Mouse (Mus musculus) embryonic facial prominence, embryonic 15.5 days (tissue): ENCODE data around the gene Mmp28. TPM values are rescaled to one million over a fixed set of nuclear protein-coding genes. Genes with fewer than 3 reads are reported as not detected.
A peak's percentile ranks its signal among the peaks of the same experiment; 100 is the strongest.

Experiments used
- ATAC-seq: fragments of 200-750 bp; cut with Nextera tagmentation; 2 replicates; pipeline ENCODE4 v1.8.0; 2017; ENCODE audit warnings: low read depth, moderate TSS enrichment; ENCODE audit not compliant: insufficient number of reproducible peaks, low FRiP score, low TSS enrichment
- H3K27ac ChIP-seq: fragments of 300-500 bp; sonication (generic); replicated peaks from 2 replicates; pipeline ENCODE4 v1.5.1; 2015; ENCODE audit warnings: mild to moderate bottlenecking, inconsistent platforms
- H3K27me3 ChIP-seq: fragments of 300-500 bp; sonication (generic); 2 replicates; pipeline ENCODE4 v1.6.1; 2015; ENCODE audit warnings: inconsistent platforms
- H3K36me3 ChIP-seq: fragments of 300-500 bp; sonication (generic); 2 replicates; pipeline ENCODE4 v1.6.1; 2015; ENCODE audit warnings: mild to moderate bottlenecking, inconsistent platforms
- H3K4me1 ChIP-seq: fragments of 300-500 bp; sonication (generic); 2 replicates; pipeline ENCODE4 v1.6.1; 2015; ENCODE audit warnings: inconsistent platforms
- H3K4me2 ChIP-seq: fragments of 300-500 bp; sonication (generic); replicated peaks from 2 replicates; pipeline ENCODE4 v1.6.1; 2015; ENCODE audit warnings: mild to moderate bottlenecking, inconsistent platforms
- H3K4me3 ChIP-seq: fragments of 300-500 bp; sonication (generic); replicated peaks from 2 replicates; pipeline ENCODE4 v1.5.1; 2015; ENCODE audit warnings: mild to moderate bottlenecking, inconsistent platforms
- H3K9ac ChIP-seq: fragments of 300-500 bp; sonication (generic); 2 replicates; pipeline ENCODE4 v1.6.1; 2015; ENCODE audit warnings: inconsistent platforms
- H3K9me3 ChIP-seq: fragments of 300-500 bp; sonication (generic); replicated peaks from 2 replicates; pipeline ENCODE4 v1.6.1; 2016; ENCODE audit warnings: inconsistent platforms
- whole genome bisulfite sequencing: fragments of 180-500 bp; shearing (Covaris S2); methylation state at CpG from one replicate; pipeline ENCODE4 v1.1.7; 2015; 5-methylcytosine and 5-hydroxymethylcytosine counted together
- polyA plus RNA-seq: library from polyadenylated mRNA; unstranded; fragments of >200 nt; fragmentation: Nextera tagmentation; extraction: Ambion mirVana; gene quantifications from 2 replicates; pipeline ENCODE4 v1.2.1, GENCODE M21; 2015

Mmp28 gene
- polyA plus RNA-seq, 1 experiment from 2014 or later, result 2.6 TPM

DNA sequence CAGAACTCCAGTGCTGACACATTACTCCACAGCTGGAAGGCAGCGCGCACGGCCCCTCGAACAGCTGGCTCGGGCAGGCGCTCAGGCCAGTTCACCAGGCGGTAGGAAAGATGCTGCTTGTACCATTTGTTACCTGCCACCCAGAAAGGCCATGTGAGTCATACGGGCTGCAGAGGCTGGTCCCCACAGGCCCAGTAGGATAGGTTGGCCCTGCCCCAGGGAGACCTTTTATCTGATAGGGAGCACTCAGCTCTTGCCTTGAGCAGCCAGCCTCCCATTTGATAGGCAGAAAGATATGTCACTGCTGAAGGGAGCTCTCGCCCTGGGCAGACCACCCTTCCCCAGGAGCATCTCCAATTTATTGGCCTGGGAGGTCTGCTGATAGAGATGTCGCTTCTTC is 15.3 kb downstream of the Mmp28 start:
- no peak overlapping the region for H3K27ac ChIP-seq
- H3K36me3 ChIP-seq, result no peaks in the 10 kb centered on the region
- H3K4me1 ChIP-seq, result peaks cover 30% of the 10 kb centered on the region
- ATAC-seq, result no peak
- no peak overlapping the region for H3K4me2 ChIP-seq
- H3K27me3 ChIP-seq, result peaks cover 45% of the 10 kb centered on the region
- H3K9me3 ChIP-seq, result no peaks in the 10 kb centered on the region
- H3K9ac ChIP-seq, result no peak overlapping the region
- no peak overlapping the region for H3K4me3 ChIP-seq
- WGBS, result 57% methylated on average over 10 of the region's 10 CpGs

DNA sequence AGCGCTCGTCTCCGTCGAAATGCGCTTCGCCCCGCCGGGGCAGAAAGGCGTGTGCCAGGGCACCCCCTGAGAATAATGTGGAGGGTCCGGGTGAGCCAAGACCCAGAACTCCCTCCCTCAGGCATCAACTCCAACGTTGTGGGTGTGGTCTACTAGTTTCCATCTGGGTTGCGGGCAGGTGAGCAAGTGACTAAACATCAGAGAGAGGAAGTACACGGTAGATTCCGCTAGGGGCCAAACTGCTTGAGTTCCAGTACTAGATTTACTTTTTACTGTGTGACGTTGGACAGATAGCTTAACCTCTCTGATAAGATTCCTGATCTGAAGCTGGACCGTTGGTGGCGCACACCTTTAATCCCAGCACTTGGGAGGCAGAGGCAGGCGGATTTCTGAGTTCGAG is 17.9 kb downstream of the Mmp28 start:
- no peak for ATAC-seq
- WGBS, result 27% methylated on average over 19 of the region's 19 CpGs
- Histone ChIP-seq H3K4me3 (peak overlapping the region; percentile 15), H3K9ac (no peak overlapping the region), H3K27ac (no peak overlapping the region), H3K4me1 (peaks cover 35% of the 10 kb centered on the region), H3K4me2 (peak overlapping the region; percentile 44), H3K9me3 (no peaks in the 10 kb centered on the region), H3K27me3 (peaks cover 63% of the 10 kb centered on the region), H3K36me3 (no peaks in the 10 kb centered on the region)

GRCm38 (mm10) chr11:83443824-83444223 is 19.0 kb downstream of the Mmp28 start:
- Histone ChIP-seq H3K9me3 (no peaks in the 10 kb centered on the region), H3K27ac (no peak overlapping the region), H3K4me1 (peaks cover 32% of the 10 kb centered on the region), H3K36me3 (no peaks in the 10 kb centered on the region), H3K9ac (no peak overlapping the region), H3K27me3 (peaks cover 63% of the 10 kb centered on the region), H3K4me3 (no peak overlapping the region), H3K4me2 (no peak overlapping the region)
- WGBS, result 12% methylated on average over 7 of the region's 7 CpGs
- no peak for ATAC-seq

GRCm38 (mm10) chr11:83442596-83443267 is 20.1 kb downstream of the Mmp28 start:
- Histone ChIP-seq H3K27me3 (peaks cover 62% of the 10 kb centered on the region), H3K4me3 (peak overlapping the region; percentile 17), H3K4me1 (peaks cover 24% of the 10 kb centered on the region), H3K4me2 (peak overlapping the region; percentile 36), H3K36me3 (no peaks in the 10 kb centered on the region), H3K27ac (no peak overlapping the region), H3K9me3 (no peaks in the 10 kb centered on the region), H3K9ac (no peak overlapping the region)
- no peak for ATAC-seq
- WGBS, result 12% methylated on average over 29 of the region's 29 CpGs

DNA sequence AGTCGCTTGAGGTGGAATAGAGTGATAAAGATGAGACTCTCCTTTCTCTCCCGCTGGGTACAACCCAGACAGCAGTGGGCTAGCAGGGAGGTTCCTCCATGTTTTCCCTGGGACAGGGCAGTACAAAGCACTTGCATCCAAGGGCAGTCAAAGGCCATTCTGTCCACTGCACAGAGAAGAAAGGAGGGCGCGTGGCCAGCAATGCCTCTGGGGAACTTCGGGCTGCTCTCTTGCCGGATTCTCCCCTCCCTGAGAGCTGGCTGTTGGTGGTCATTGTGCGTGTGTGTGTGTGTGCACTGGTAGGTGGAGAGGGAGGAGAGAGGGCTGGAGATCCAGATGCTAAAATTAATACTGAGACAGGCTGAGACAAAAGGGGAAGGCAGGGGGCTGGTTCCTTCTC is 21.6 kb downstream of the Mmp28 start:
- WGBS, result 35% methylated on average over 7 of the region's 7 CpGs
- peak overlapping the region; percentile 88 for H3K4me2 ChIP-seq
- no peak for ATAC-seq

DNA sequence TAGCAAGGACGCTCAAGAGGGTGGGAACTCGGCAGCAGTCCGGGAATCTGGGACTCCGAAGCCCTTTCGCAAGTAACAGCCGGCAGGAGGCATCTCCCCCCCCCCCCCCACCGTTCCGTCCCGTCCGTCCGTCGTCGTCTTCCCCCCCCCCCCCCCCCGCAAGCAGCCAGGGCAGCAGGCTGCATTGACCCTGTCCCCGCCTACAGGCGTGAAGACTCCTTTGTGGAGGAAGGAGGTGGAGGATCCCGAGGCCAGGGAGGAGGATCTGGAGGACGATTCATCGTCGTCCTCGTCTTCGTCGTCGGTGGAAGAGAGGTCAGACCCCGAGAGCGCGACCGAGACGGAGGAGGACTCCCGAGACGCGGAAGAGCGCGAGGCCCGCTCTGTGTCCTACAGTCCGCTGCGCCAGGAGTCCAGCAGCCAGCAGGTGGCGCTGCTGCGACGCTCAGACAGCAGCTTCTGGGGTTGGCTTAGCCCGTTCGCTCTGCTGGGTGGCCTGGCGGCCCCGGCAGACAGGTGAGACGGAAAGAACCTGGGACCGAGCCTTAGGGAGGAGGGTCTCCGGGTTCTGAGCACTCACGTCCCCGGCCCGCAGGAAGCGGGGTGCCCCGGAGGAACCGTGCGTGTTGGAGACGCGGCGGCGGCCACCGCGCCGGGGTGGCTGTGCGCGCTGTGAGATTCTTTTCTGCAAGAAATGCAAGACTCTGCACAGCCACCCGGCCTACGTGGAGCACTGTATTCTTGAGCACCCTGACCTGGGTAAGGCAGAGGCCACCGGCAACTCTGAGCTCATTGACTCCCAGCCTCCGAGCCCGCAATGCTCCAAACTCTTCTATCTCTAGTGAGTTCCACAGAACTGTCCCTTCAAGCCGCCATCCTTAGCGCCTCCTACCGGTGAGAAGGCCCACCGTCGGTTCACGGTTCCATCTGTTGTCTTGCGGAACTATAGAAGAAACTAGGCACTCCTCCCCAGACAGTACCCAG is 22.5 kb downstream of the Mmp28 start:
- Histone ChIP-seq H3K4me3 (peak overlapping the region; percentile 64), H3K36me3 (no peaks in the 10 kb centered on the region), H3K27ac (no peak overlapping the region), H3K9ac (peak overlapping the region; percentile 33), H3K9me3 (no peaks in the 10 kb centered on the region), H3K4me2 (peak overlapping the region; percentile 88), H3K4me1 (peaks cover 21% of the 10 kb centered on the region), H3K27me3 (peaks cover 46% of the 10 kb centered on the region)
- under 1% methylated on average over 65 of the region's 75 CpGs for WGBS
- ATAC-seq, result peak; percentile 89

More for the DNA sequence above, 21.6 kb downstream of the Mmp28 start:
- H3K9ac ChIP-seq, result no peak overlapping the region
- H3K4me3 ChIP-seq, result peak overlapping the region; percentile 64; the same call in 1 of the 2 replicates
- H3K36me3 ChIP-seq, result no peaks in the 10 kb centered on the region
- no peak overlapping the region for H3K27ac ChIP-seq
- H3K4me1 ChIP-seq, result peaks cover 21% of the 10 kb centered on the region
- H3K27me3 ChIP-seq, result peaks cover 54% of the 10 kb centered on the region
- no peaks in the 10 kb centered on the region for H3K9me3 ChIP-seq

GRCm38 (mm10) chr11:83439426-83440060 is 23.3 kb downstream of the Mmp28 start:
- Histone ChIP-seq H3K27me3 (peaks cover 42% of the 10 kb centered on the region), H3K9me3 (no peaks in the 10 kb centered on the region), H3K36me3 (no peaks in the 10 kb centered on the region), H3K4me3 (peak overlapping the region; percentile 64), H3K27ac (no peak overlapping the region), H3K4me2 (peak overlapping the region; percentile 88), H3K9ac (no peak overlapping the region), H3K4me1 (peaks cover 15% of the 10 kb centered on the region)
- WGBS, result 32% methylated on average over 11 of the region's 11 CpGs
- ATAC-seq, result no peak

DNA sequence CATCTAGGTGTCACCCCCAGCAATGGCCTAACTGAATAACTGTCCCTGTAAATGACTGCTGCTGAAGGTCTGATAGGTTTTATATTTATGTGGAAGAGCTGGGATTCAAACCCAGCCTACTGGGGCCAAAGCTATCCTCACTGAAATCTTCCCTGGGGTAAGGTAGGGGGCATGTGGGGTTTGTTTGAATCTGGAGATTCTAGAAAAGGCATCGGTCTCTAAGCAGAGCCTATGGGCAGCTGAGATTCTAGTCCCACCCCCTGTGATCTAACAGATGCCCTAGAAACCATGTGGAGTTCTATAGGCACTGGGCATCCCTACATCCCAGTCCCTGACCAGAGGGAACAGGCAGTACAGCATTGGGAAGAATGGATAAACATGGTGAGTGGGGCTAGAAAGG is 25.5 kb downstream of the Mmp28 start, which contains the start of gene 1700020L24Rik:
Gene 1700020L24Rik, plus strand, starts transcription at position 301 of the 400 bp plus-strand sequence.
- Histone ChIP-seq H3K27ac (no peak within 1 kb of the TSS), H3K9me3 (no peaks in the 10 kb centered on the region), H3K4me1 (peaks cover 4% of the 10 kb centered on the region), H3K27me3 (peaks cover 20% of the 10 kb centered on the region), H3K9ac (no peak within 1 kb of the TSS), H3K4me2 (no peak within 1 kb of the TSS), H3K4me3 (no peak within 1 kb of the TSS), H3K36me3 (no peaks in the 10 kb centered on the region)
- ATAC-seq, result no peak
- 73% methylated on average over 1 of the region's 1 CpGs for WGBS

- 81% methylated on average over 2 of the region's 2 CpGs for WGBS
- no peak for ATAC-seq
- Histone ChIP-seq H3K4me2 (no peak overlapping the region), H3K27me3 (peaks cover 20% of the 10 kb centered on the region), H3K4me3 (no peak overlapping the region), H3K36me3 (no peaks in the 10 kb centered on the region), H3K4me1 (0 out of 2 replicates have a peak, but pooled peaks cover 5% of the 10 kb centered on the region), H3K9me3 (no peaks in the 10 kb centered on the region), H3K9ac (no peak overlapping the region), H3K27ac (no peak overlapping the region)
Measured at GRCm38 (mm10) chr11:83432533-83432932, 30.3 kb downstream of the Mmp28 start.

GRCm38 (mm10) chr11:83429355-83429754 is 33.5 kb downstream of the Mmp28 start, which contains the start of gene Gas2l2:
Gas2l2 (minus strand) TSS chr11:83429455.
- peaks cover 10% of the 10 kb centered on the region for H3K4me1 ChIP-seq

DNA sequence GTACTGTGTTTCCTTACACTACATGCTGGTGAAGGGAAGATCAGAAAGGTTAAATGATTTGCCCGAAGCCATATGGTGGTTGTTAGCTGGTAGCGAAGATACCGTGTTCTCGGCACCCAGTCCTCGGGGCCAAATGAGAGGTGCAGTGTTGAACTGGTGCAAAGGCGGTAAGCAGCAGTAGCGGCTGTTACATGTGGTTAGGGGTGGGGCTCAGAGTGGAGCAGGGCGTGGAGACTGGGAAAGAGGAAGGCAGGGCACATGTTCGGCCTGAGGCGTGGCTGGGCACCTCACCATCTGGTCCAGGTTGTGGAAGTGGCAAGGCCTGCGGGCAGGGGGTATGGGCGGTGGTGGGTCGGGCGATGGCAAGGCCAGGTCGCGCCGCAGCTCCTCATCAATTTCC is 35.9 kb downstream of the Mmp28 start:
- H3K4me2 ChIP-seq, result peak overlapping the region; percentile 12; the same call in 1 of the 2 replicates
- H3K4me3 ChIP-seq, result no peak overlapping the region
- no peaks in the 10 kb centered on the region for H3K36me3 ChIP-seq
- no peaks in the 10 kb centered on the region for H3K9me3 ChIP-seq
- 30% methylated on average over 17 of the region's 17 CpGs for WGBS
- peaks cover 10% of the 10 kb centered on the region for H3K4me1 ChIP-seq
- no peak overlapping the region for H3K27ac ChIP-seq
- no peak for ATAC-seq
- peaks cover 45% of the 10 kb centered on the region for H3K27me3 ChIP-seq
- H3K9ac ChIP-seq, result no peak overlapping the region

More at GRCm38 (mm10) chr11:83429355-83429754, 33.5 kb downstream of the Mmp28 start, which contains the start of gene Gas2l2:
- 46% methylated on average over 5 of the region's 5 CpGs for WGBS
- no peak for ATAC-seq
- peaks cover 37% of the 10 kb centered on the region for H3K27me3 ChIP-seq
- no peak within 1 kb of the TSS for H3K4me3 ChIP-seq
- H3K36me3 ChIP-seq, result no peaks in the 10 kb centered on the region
- no peaks in the 10 kb centered on the region for H3K9me3 ChIP-seq
- H3K4me2 ChIP-seq, result no peak within 1 kb of the TSS
- no peak within 1 kb of the TSS for H3K27ac ChIP-seq
- no peak within 1 kb of the TSS for H3K9ac ChIP-seq
